Comparison of ENCODE assay signal across 8 mouse cellular contexts in the genomic region with DNA sequence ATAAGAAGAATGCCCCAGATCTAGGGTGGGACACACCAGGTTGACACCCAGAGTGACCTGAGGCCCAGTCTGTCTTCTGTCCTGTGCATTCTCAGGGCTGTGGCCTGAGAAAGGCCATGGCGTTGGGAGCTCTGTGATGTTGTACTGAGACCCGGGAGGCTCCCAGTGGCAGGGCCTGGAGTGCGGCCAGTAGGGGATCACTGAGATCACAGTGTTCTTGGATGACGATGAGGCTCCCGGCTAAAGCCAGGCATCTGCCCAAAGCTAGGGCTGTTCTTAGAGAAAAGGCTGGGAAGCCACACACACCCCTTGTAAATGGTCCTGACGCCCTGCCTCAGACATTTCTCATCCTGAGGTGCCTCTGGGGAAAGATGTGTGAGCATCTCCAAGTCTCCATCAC. TPM values are rescaled to one million over a fixed set of nuclear protein-coding genes. Genes with fewer than 3 reads are reported as not detected.
DNase-seq lines count a peak whose midpoint lies in the region; ATAC-seq and TF ChIP-seq lines count a peak whose summit lies in the region.

No protein-coding gene starts in this region.

- no peaks in the 10 kb centered on the region for H3K9me3 ChIP-seq in stomach, embryonic 14.5 days (ENCODE audit: control insufficient read depth, low read depth, low read length)
- no peaks in the 10 kb centered on the region for H3K9me3 ChIP-seq in forebrain, embryonic 10.5 days

- TF ChIP-seq POLR2A in lung, adult 2 months (IDR thresholded peaks at IDR 0.05; ENCODE audit: borderline replicate concordance, extremely low read depth, low read depth, low read length): no peak

- peak overlapping the region; percentile 13; the same call in 1 of the 2 replicates for H3K27ac ChIP-seq in stomach, embryonic 14.5 days (ENCODE audit: low read length)
- no peak overlapping the region for H3K27ac ChIP-seq in forebrain, embryonic 10.5 days

- no peak overlapping the region for H3K4me3 ChIP-seq in lung, adult 2 months (replicated peaks; ENCODE audit: extremely low read depth, low read depth, low read length)
- H3K4me3 ChIP-seq in stomach, embryonic 14.5 days (ENCODE audit: low read depth, low read length): no peak overlapping the region
- H3K4me3 ChIP-seq in forebrain, embryonic 10.5 days: no peak overlapping the region

- TF ChIP-seq CTCF in lung, adult 2 months (IDR thresholded peaks at IDR 0.05; ENCODE audit: insufficient read depth, low read length): no peak

- DNase-seq in lung, adult 18-20 months: peak; percentile 39 to 40
- no peak for DNase-seq in lung, adult 2 months
- DNase-seq in gastrocnemius, adult 18-20 months (ENCODE audit: low spot score): peak; percentile 92
- peak; percentile 67 for DNase-seq in heart, postnatal 25 days (ENCODE audit: low spot score)
- no peak for DNase-seq in forebrain, embryonic 10.5 days (ENCODE audit: extremely low spot score, low spot score)
- DNase-seq in thymus, postnatal 0 days (ENCODE audit: low spot score): no peak
- DNase-seq in frontal cortex, postnatal 25 days (ENCODE audit: low spot score in 2 of 2): no peak

- ATAC-seq in stomach, embryonic 14.5 days (ENCODE audit: insufficient number of reproducible peaks, insufficient read depth, low FRiP score, low read depth): no peak

- no peaks in the 10 kb centered on the region for H3K36me3 ChIP-seq in stomach, embryonic 14.5 days (ENCODE audit: control insufficient read depth, insufficient read depth, low read length)
- H3K36me3 ChIP-seq in forebrain, embryonic 10.5 days (replicated peaks): no peaks in the 10 kb centered on the region; the same call in 1 of the 2 replicates

- intact Hi-C loops in heart, postnatal 25 days (cut with DNase I): no loop called here

- no peaks in the 10 kb centered on the region for H3K27me3 ChIP-seq in stomach, embryonic 14.5 days (ENCODE audit: control insufficient read depth, insufficient read depth, low read length)
- no peaks in the 10 kb centered on the region for H3K27me3 ChIP-seq in forebrain, embryonic 10.5 days (ENCODE audit: poor library complexity, severe bottlenecking)

- 72% methylated on average over 6 of the region's 6 CpGs for WGBS in lung, adult 2 months
- WGBS in stomach, embryonic 14.5 days: 68% methylated on average over 6 of the region's 6 CpGs
- WGBS in forebrain, embryonic 10.5 days: 82% methylated on average over 6 of the region's 6 CpGs

- no peak overlapping the region for H3K4me2 ChIP-seq in stomach, embryonic 14.5 days (replicated peaks; ENCODE audit: low read depth, low read length)

- peaks cover 9% of the 10 kb centered on the region for H3K4me1 ChIP-seq in lung, adult 2 months (ENCODE audit: control insufficient read depth, insufficient read depth, low read length)
- peaks cover 3% of the 10 kb centered on the region; the same call in 1 of the 2 replicates for H3K4me1 ChIP-seq in stomach, embryonic 14.5 days (ENCODE audit: control insufficient read depth, insufficient read depth, low read length)
- H3K4me1 ChIP-seq in forebrain, embryonic 10.5 days: peaks cover 12% of the 10 kb centered on the region

- no peak overlapping the region for H3K9ac ChIP-seq in stomach, embryonic 14.5 days (replicated peaks; ENCODE audit: low read depth, low read length)

RNA-seq across cellular contexts. Expression of gene Cdadc1, which starts 48.7 kb away (rescaled TPM):
- polyA plus RNA-seq in lung, adult 2 months (2012; rRNA removed): 6.3 and 9.9 TPM in 2 replicates
- 10 to 100 TPM; 30.8 TPM for total RNA-seq in gastrocnemius, adult 18-20 months (2021)
- 10 to 100 TPM; 42.6 to 45.8 TPM for total RNA-seq in heart, postnatal 25 days (2021)
- polyA plus RNA-seq in stomach, embryonic 14.5 days (2014; fragmentation: Nextera tagmentation; extraction: Ambion mirVana): 41.7 and 42.7 TPM in 2 replicates
- polyA plus RNA-seq in forebrain, embryonic 10.5 days (2016; fragmentation: Nextera tagmentation; extraction: Ambion mirVana): 23.5 and 26.6 TPM in 2 replicates
- 39.7 and 40.3 TPM in 2 replicates for polyA plus RNA-seq in thymus, postnatal 0 days (2015; fragmentation: Nextera tagmentation; extraction: Ambion mirVana)

Comparison
In these comparisons a context has a peak if more than half of its experiments do, and no peak if none do; other contexts are left out.
1. DNase-seq: peak in lung, adult 18-20 months (2 of 2), gastrocnemius, adult 18-20 months (single experiment) and heart, postnatal 25 days (single experiment); none in lung, adult 2 months (single experiment), forebrain, embryonic 10.5 days (single experiment), thymus, postnatal 0 days (single experiment) and frontal cortex, postnatal 25 days (0 of 2).